Mouse (Mus musculus) midbrain, embryonic 11.5 days (tissue): ENCODE data around the gene Drc1. TPM values are rescaled to one million over a fixed set of nuclear protein-coding genes. Genes with fewer than 3 reads are reported as not detected.

Source experiments
- ATAC-seq: fragments of 200-750 bp; cut with Nextera tagmentation; 2 replicates; pipeline ENCODE4 v1.8.0; 2017; ENCODE audit warnings: moderate TSS enrichment, moderate library complexity; ENCODE audit not compliant: low FRiP score
- DNase-seq: peaks from one replicate; pipeline ENCODE4 v3.0.0; 2015; ENCODE audit warnings: low spot score; ENCODE audit errors: missing footprints
- H3K27ac ChIP-seq: fragments of 300-500 bp; sonication (generic); 2 replicates; pipeline ENCODE4 v1.5.1; 2014; ENCODE audit warnings: low read depth, low read length
- H3K27me3 ChIP-seq: fragments of 300-500 bp; sonication (generic); 2 replicates; pipeline ENCODE4 v1.6.1; 2014; ENCODE audit warnings: mild to moderate bottlenecking, low read length, moderate library complexity, mixed read lengths; ENCODE audit not compliant: control insufficient read depth, insufficient read depth
- H3K36me3 ChIP-seq: fragments of 300-500 bp; sonication (generic); 2 replicates; pipeline ENCODE4 v1.6.1; 2014; ENCODE audit warnings: mild to moderate bottlenecking, low read length, moderate library complexity, mixed read lengths; ENCODE audit not compliant: control insufficient read depth, insufficient read depth
- H3K4me1 ChIP-seq: fragments of 300-500 bp; sonication (generic); 2 replicates; pipeline ENCODE4 v1.6.1; 2014; ENCODE audit warnings: low read length; ENCODE audit not compliant: control insufficient read depth, insufficient read depth
- H3K4me2 ChIP-seq: fragments of 300-500 bp; sonication (generic); 2 replicates; pipeline ENCODE4 v1.6.1; 2014; ENCODE audit warnings: mild to moderate bottlenecking, moderate library complexity
- H3K4me3 ChIP-seq: fragments of 300-500 bp; sonication (generic); 2 replicates; pipeline ENCODE4 v1.5.1; 2014; ENCODE audit warnings: low read depth, low read length
- H3K9ac ChIP-seq: fragments of 300-500 bp; sonication (generic); 2 replicates; pipeline ENCODE4 v1.6.1; 2014; ENCODE audit warnings: low read length
- H3K9me3 ChIP-seq: fragments of 300-500 bp; sonication (generic); 2 replicates; pipeline ENCODE4 v1.6.1; 2016; ENCODE audit warnings: low read length; ENCODE audit not compliant: control insufficient read depth
- WGBS: fragments of 180-500 bp; shearing (Covaris S2); extraction: QIAGEN DNeasy Blood & Tissue Kit; methylation state at CpG from one replicate; pipeline ENCODE4 v1.1.7; 2014; 5-methylcytosine and 5-hydroxymethylcytosine counted together
- polyA plus RNA-seq: library from polyadenylated mRNA; unstranded; fragments of >200 nt; fragmentation: Nextera tagmentation; extraction: Ambion mirVana; gene quantifications from 2 replicates; pipeline ENCODE4 v1.2.1, GENCODE M21; 2014

Gene Drc1
- polyA plus RNA-seq, 1 experiment from 2014 or later: 0.68 TPM

GRCm38 (mm10) chr5:30343886-30344285, 62.7 kb downstream of the Drc1 start:
- peaks cover 3% of the 10 kb centered on the region; the same call in 1 of the 2 replicates for H3K27me3 ChIP-seq
- H3K36me3 ChIP-seq: no peaks in the 10 kb centered on the region
- DNase-seq (no peak), ATAC-seq (no peak)
- no peak overlapping the region for H3K4me3 ChIP-seq
- H3K9me3 ChIP-seq: no peaks in the 10 kb centered on the region
- 86% methylated on average over 5 of the region's 5 CpGs for WGBS
- no peak overlapping the region for H3K27ac ChIP-seq
- 0 out of 2 replicates have a peak, but pooled peaks cover 2% of the 10 kb centered on the region for H3K4me1 ChIP-seq
- no peak overlapping the region for H3K4me2 ChIP-seq
- no peak overlapping the region for H3K9ac ChIP-seq

- DNase-seq (peak; percentile 10), ATAC-seq (no peak)
- H3K27me3 ChIP-seq: no peaks in the 10 kb centered on the region
- 70% methylated on average over 3 of the region's 3 CpGs for WGBS
- H3K4me3 ChIP-seq: no peak overlapping the region
- no peak overlapping the region for H3K27ac ChIP-seq
- no peak overlapping the region for H3K4me2 ChIP-seq
- H3K4me1 ChIP-seq: no peaks in the 10 kb centered on the region
- no peaks in the 10 kb centered on the region for H3K36me3 ChIP-seq
- H3K9me3 ChIP-seq: no peaks in the 10 kb centered on the region
- H3K9ac ChIP-seq: no peak overlapping the region
Observed at GRCm38 (mm10) chr5:30353605-30354004, 72.4 kb downstream of the Drc1 start.

GRCm38 (mm10) chr5:30355114-30355513, 73.9 kb downstream of the Drc1 start:
- Histone ChIP-seq H3K4me2 (no peak overlapping the region), H3K36me3 (no peaks in the 10 kb centered on the region), H3K4me3 (no peak overlapping the region), H3K4me1 (no peaks in the 10 kb centered on the region), H3K27me3 (no peaks in the 10 kb centered on the region), H3K9me3 (no peaks in the 10 kb centered on the region), H3K27ac (no peak overlapping the region), H3K9ac (no peak overlapping the region)
- 91% methylated on average over 7 of the region's 7 CpGs for WGBS
- no peak for DNase-seq
- ATAC-seq: no peak

GRCm38 (mm10) chr5:30355559-30356159, 74.5 kb downstream of the Drc1 start:
- DNase-seq (peak; percentile 47), ATAC-seq (no peak)
- Histone ChIP-seq H3K4me2 (no peak overlapping the region), H3K4me1 (no peaks in the 10 kb centered on the region), H3K9me3 (no peaks in the 10 kb centered on the region), H3K4me3 (no peak overlapping the region), H3K27me3 (no peaks in the 10 kb centered on the region), H3K36me3 (no peaks in the 10 kb centered on the region), H3K9ac (no peak overlapping the region), H3K27ac (no peak overlapping the region)
- WGBS: 86% methylated on average over 14 of the region's 14 CpGs

GRCm38 (mm10) chr5:30356647-30357046, 75.5 kb downstream of the Drc1 start:
- Histone ChIP-seq H3K4me3 (no peak overlapping the region), H3K9ac (no peak overlapping the region), H3K27ac (no peak overlapping the region), H3K4me2 (no peak overlapping the region), H3K27me3 (no peaks in the 10 kb centered on the region), H3K9me3 (no peaks in the 10 kb centered on the region), H3K36me3 (no peaks in the 10 kb centered on the region), H3K4me1 (no peaks in the 10 kb centered on the region)
- DNase-seq (peak; percentile 69), ATAC-seq (no peak)
- 78% methylated on average over 7 of the region's 7 CpGs for WGBS

GRCm38 (mm10) chr5:30358436-30359099, 77.4 kb downstream of the Drc1 start:
- ATAC-seq: no peak

GRCm38 (mm10) chr5:30367405-30367804, 86.2 kb downstream of the Drc1 start:
- H3K9ac ChIP-seq: no peak overlapping the region
- WGBS: 80% methylated on average over 8 of the region's 8 CpGs
- H3K4me1 ChIP-seq: no peaks in the 10 kb centered on the region
- H3K9me3 ChIP-seq: no peaks in the 10 kb centered on the region
- no peak overlapping the region for H3K27ac ChIP-seq
- no peak overlapping the region for H3K4me3 ChIP-seq
- peak; percentile 61 for DNase-seq
- no peak for ATAC-seq
- H3K36me3 ChIP-seq: no peaks in the 10 kb centered on the region
- no peaks in the 10 kb centered on the region for H3K27me3 ChIP-seq
- no peak overlapping the region for H3K4me2 ChIP-seq

More at GRCm38 (mm10) chr5:30358436-30359099, 77.4 kb downstream of the Drc1 start:
- no peak overlapping the region for H3K4me3 ChIP-seq
- no peak overlapping the region for H3K4me2 ChIP-seq
- H3K36me3 ChIP-seq: no peaks in the 10 kb centered on the region
- no peak overlapping the region for H3K9ac ChIP-seq
- H3K27ac ChIP-seq: no peak overlapping the region
- 91% methylated on average over 10 of the region's 10 CpGs for WGBS
- no peaks in the 10 kb centered on the region for H3K9me3 ChIP-seq
- H3K27me3 ChIP-seq: no peaks in the 10 kb centered on the region
- peak; percentile 21 for DNase-seq
- no peaks in the 10 kb centered on the region for H3K4me1 ChIP-seq

- ATAC-seq (no peak), DNase-seq (peak; percentile 65)
- no peak overlapping the region for H3K4me2 ChIP-seq
- H3K36me3 ChIP-seq: no peaks in the 10 kb centered on the region
- no peaks in the 10 kb centered on the region for H3K9me3 ChIP-seq
- 81% methylated on average over 5 of the region's 5 CpGs for WGBS
- H3K27me3 ChIP-seq: no peaks in the 10 kb centered on the region
- no peaks in the 10 kb centered on the region for H3K4me1 ChIP-seq
- no peak overlapping the region for H3K4me3 ChIP-seq
- H3K27ac ChIP-seq: no peak overlapping the region
- no peak overlapping the region for H3K9ac ChIP-seq
Observed at GRCm38 (mm10) chr5:30369426-30369825, 88.2 kb downstream of the Drc1 start.

GRCm38 (mm10) chr5:30382876-30383275, 101.7 kb downstream of the Drc1 start:
- Histone ChIP-seq H3K4me2 (no peak overlapping the region), H3K4me1 (no peaks in the 10 kb centered on the region), H3K9me3 (no peaks in the 10 kb centered on the region), H3K27ac (no peak overlapping the region), H3K27me3 (no peaks in the 10 kb centered on the region), H3K9ac (no peak overlapping the region), H3K4me3 (no peak overlapping the region), H3K36me3 (no peaks in the 10 kb centered on the region)
- DNase-seq (peak; percentile 69), ATAC-seq (no peak)
- 58% methylated on average over 7 of the region's 7 CpGs for WGBS
